Mouse (Mus musculus) layer of hippocampus, postnatal 25 days (tissue): Measurements from ENCODE around the gene Synj2bp. TPM values are rescaled to one million over a fixed set of nuclear protein-coding genes. Genes with fewer than 3 reads are reported as not detected.
"Not testable (repeated sequence)": the region's sequence is repeated elsewhere in the genome, so short reads cannot be mapped to it uniquely, and the experiment has no call there.

Experiments used
- DNase-seq, 2 experiments: peaks; one replicate each; pipeline ENCODE4 v3.0.0; 2022; ENCODE audit warnings: mixed read lengths in 2 of 2, low spot score in 1 of 2; ENCODE audit errors: extremely low spot score in 1 of 2
- total RNA-seq, 2 experiments: library from RNA; stranded (reverse); gene quantifications; 2 replicates each; pipeline ENCODE4 v1.2.3; 2021

The Synj2bp gene
- 10 to 100 TPM; 24.9 to 29.4 TPM for total RNA-seq

GRCm38 (mm10) chr12:81532316-81533028 is at the start of gene Synj2bp, which contains the start of gene Gm20498:
Synj2bp (minus strand) TSS chr12:81532911.
Gm20498 (minus strand) TSS chr12:81532905.
- DNase-seq = peak; percentile 74

GRCm38 (mm10) chr12:81568374-81568773 is 35.7 kb upstream of the Synj2bp start, which contains the start of gene Adam21:
Adam21 (minus strand) TSS chr12:81568474.
- DNase-seq = no peak

GRCm38 (mm10) chr12:81567931-81568330 is 35.2 kb upstream of the Synj2bp start:
- no peak for DNase-seq

- DNase-seq = no peak
These were observed 31.5 kb upstream of the Synj2bp start for GRCm38 (mm10) chr12:81564173-81564572.

- no peak for DNase-seq
These were observed 16.6 kb upstream of the Synj2bp start for GRCm38 (mm10) chr12:81549286-81549685.

- no peak for DNase-seq
These were observed 14.5 kb upstream of the Synj2bp start for GRCm38 (mm10) chr12:81547163-81547562.

GRCm38 (mm10) chr12:81533029-81533419 is 313 bp upstream of the Synj2bp start:
- DNase-seq = no peak

GRCm38 (mm10) chr12:81530587-81530986 is 2.1 kb downstream of the Synj2bp start:
- not testable (repeated sequence) for DNase-seq

GRCm38 (mm10) chr12:81496906-81497305 is 35.8 kb downstream of the Synj2bp start:
- DNase-seq = not testable (repeated sequence)

GRCm38 (mm10) chr12:81490491-81490890 is 42.2 kb downstream of the Synj2bp start:
- DNase-seq = no peak

- peak in 1 of 2 experiments; percentile 7 for DNase-seq
These were observed 47.4 kb downstream of the Synj2bp start for GRCm38 (mm10) chr12:81485311-81485710.

GRCm38 (mm10) chr12:81484727-81485191 is 48.0 kb downstream of the Synj2bp start, which contains the start of gene Cox16:
Cox16 (minus strand) TSS chr12:81485127.
- peak; percentile 70 to 77 for DNase-seq

GRCm38 (mm10) chr12:81484212-81484611 is 48.5 kb downstream of the Synj2bp start:
- no peak for DNase-seq

- DNase-seq = no peak
These were observed 49.1 kb downstream of the Synj2bp start for GRCm38 (mm10) chr12:81483656-81484055.

GRCm38 (mm10) chr12:81459051-81459450 is 73.7 kb downstream of the Synj2bp start:
- DNase-seq = not testable (repeated sequence)

Other genes starting within 250 kb of the Synj2bp start
- 10 to 100 TPM in 1 of 2 experiments, 1 to 10 TPM in 1; 9.2 to 10.5 TPM for gene Slc8a3, start 199.7 kb downstream of the Synj2bp start, total RNA-seq
- gene Gm4787, start 153.4 kb downstream of the Synj2bp start, total RNA-seq = 1 to 10 TPM in 1 of 2 experiments, under 1 TPM in 1; 0.89 to 3.1 TPM
- 1 to 10 TPM; 1.6 to 2.6 TPM for gene Adam4, start 111.0 kb downstream of the Synj2bp start, total RNA-seq
- gene Cox16, start 47.8 kb downstream of the Synj2bp start, total RNA-seq = 10 to 100 TPM; 34.5 to 35.2 TPM
- gene Gm20498, start within 50 bp of the Synj2bp start, total RNA-seq = 10 to 100 TPM; 39.1 to 49.1 TPM
- gene Adam21, start 35.6 kb upstream of the Synj2bp start, total RNA-seq = under 1 TPM; 0.23 to 0.32 TPM
- 10 to 100 TPM; 26.4 to 27.2 TPM for gene Med6, start 62.1 kb upstream of the Synj2bp start, total RNA-seq
- gene Ttc9, start 98.3 kb upstream of the Synj2bp start, total RNA-seq = 10 to 100 TPM; 45.3 to 47.4 TPM
- gene Map3k9, start 248.3 kb upstream of the Synj2bp start, total RNA-seq = 10 to 100 TPM; 29.7 to 34.6 TPM